Mouse (Mus musculus): ENCODE results near the gene Myh10.
"Not testable (repeated sequence)": the region's sequence is repeated elsewhere in the genome, so short reads cannot be mapped to it uniquely, and the experiment has no call there.

Myh10 gene

GRCm38 (mm10) chr11:68790720-68791119 lies 99.4 kb downstream of the Myh10 start:
- no peak for DNase-seq (ENCODE audit: low spot score in 2 of 2)

- DNase-seq (ENCODE audit: low spot score in 2 of 2) = no peak
These were observed 100.4 kb downstream of the Myh10 start for GRCm38 (mm10) chr11:68791794-68792193.

- no peak for DNase-seq (ENCODE audit: low spot score in 2 of 2)
These were observed 106.9 kb downstream of the Myh10 start for GRCm38 (mm10) chr11:68798258-68798657.

GRCm38 (mm10) chr11:68805148-68805547 lies 113.8 kb downstream of the Myh10 start:
- DNase-seq (ENCODE audit: low spot score in 2 of 2) = no peak

- peak; percentile 36 to 80 for DNase-seq (ENCODE audit: low spot score in 2 of 2)
These were observed 116.4 kb downstream of the Myh10 start for GRCm38 (mm10) chr11:68807787-68808186.

GRCm38 (mm10) chr11:68811881-68812577 lies 120.7 kb downstream of the Myh10 start:
- DNase-seq (ENCODE audit: low spot score in 2 of 2) = no peak

GRCm38 (mm10) chr11:68818416-68818815 lies 127.1 kb downstream of the Myh10 start:
- no peak for DNase-seq (ENCODE audit: low spot score in 2 of 2)

- no peak for DNase-seq (ENCODE audit: low spot score in 2 of 2)
These were observed 128.0 kb downstream of the Myh10 start for GRCm38 (mm10) chr11:68819226-68819805.

- no peak for DNase-seq (ENCODE audit: low spot score in 2 of 2)
These were observed 131.0 kb downstream of the Myh10 start for GRCm38 (mm10) chr11:68822326-68822725.

- no peak for DNase-seq (ENCODE audit: low spot score in 2 of 2)
These were observed 135.4 kb downstream of the Myh10 start for GRCm38 (mm10) chr11:68826735-68827134.

GRCm38 (mm10) chr11:68831580-68831979 lies 140.2 kb downstream of the Myh10 start:
- DNase-seq (ENCODE audit: low spot score in 2 of 2) = not testable (repeated sequence)

GRCm38 (mm10) chr11:68832793-68833192 lies 141.4 kb downstream of the Myh10 start:
- DNase-seq (ENCODE audit: low spot score in 2 of 2) = no peak

- no peak for DNase-seq (ENCODE audit: low spot score in 2 of 2)
These were observed 142.2 kb downstream of the Myh10 start for GRCm38 (mm10) chr11:68833593-68833992.

- no peak for DNase-seq (ENCODE audit: low spot score in 2 of 2)
These were observed 143.7 kb downstream of the Myh10 start for GRCm38 (mm10) chr11:68835034-68835433.

GRCm38 (mm10) chr11:68839606-68840005 lies 148.2 kb downstream of the Myh10 start:
- DNase-seq (ENCODE audit: low spot score in 2 of 2) = no peak

GRCm38 (mm10) chr11:68850862-68851261 lies 159.5 kb downstream of the Myh10 start:
- no peak for DNase-seq (ENCODE audit: low spot score in 2 of 2)

- DNase-seq (ENCODE audit: low spot score in 2 of 2) = no peak
These were observed 160.5 kb downstream of the Myh10 start for GRCm38 (mm10) chr11:68851644-68852485.

GRCm38 (mm10) chr11:68852486-68852901 lies 161.1 kb downstream of the Myh10 start:
- no peak for DNase-seq (ENCODE audit: low spot score in 2 of 2)

GRCm38 (mm10) chr11:68852932-68853409 lies 161.6 kb downstream of the Myh10 start:
- DNase-seq (ENCODE audit: low spot score in 2 of 2) = peak; percentile 100

- DNase-seq (ENCODE audit: low spot score in 2 of 2) = peak in 1 of 2 experiments; percentile 8
These were observed 162.4 kb downstream of the Myh10 start for GRCm38 (mm10) chr11:68853611-68854401.

GRCm38 (mm10) chr11:68854621-68855020 lies 163.3 kb downstream of the Myh10 start:
- DNase-seq (ENCODE audit: low spot score in 2 of 2) = no peak

- DNase-seq (ENCODE audit: low spot score in 2 of 2) = no peak
These were observed 166.0 kb downstream of the Myh10 start for GRCm38 (mm10) chr11:68857329-68857728.

Measured in thymus, postnatal 10 days (tissue).